Mouse (Mus musculus) hindbrain, embryonic 15.5 days (tissue): ENCODE measurements at regions not wholly inside any gene's neighbourhood (a gene's known extent, or its start where the extent isn't known, plus 50 kb on each side); places are given as distances from the start of the nearest gene placed in this dataset.

ENCODE experiments used
- ATAC-seq: fragments of 200-750 bp; cut with Nextera tagmentation; 2 replicates; pipeline ENCODE4 v1.8.0; 2017; ENCODE audit warnings: low read depth, moderate number of reproducible peaks, moderate TSS enrichment; ENCODE audit not compliant: low FRiP score
- H3K27ac ChIP-seq: fragments of 300-500 bp; sonication (generic); replicated peaks from 2 replicates; pipeline ENCODE4 v1.5.1; 2015; ENCODE audit warnings: mild to moderate bottlenecking, inconsistent platforms
- H3K27me3 ChIP-seq: fragments of 300-500 bp; sonication (generic); 2 replicates; pipeline ENCODE4 v1.6.1; 2015; ENCODE audit warnings: control low read depth, inconsistent platforms
- H3K36me3 ChIP-seq: fragments of 300-500 bp; sonication (generic); 2 replicates; pipeline ENCODE4 v1.6.1; 2015; ENCODE audit warnings: control low read depth, inconsistent platforms
- H3K4me1 ChIP-seq: fragments of 300-500 bp; sonication (generic); replicated peaks from 2 replicates; pipeline ENCODE4 v1.6.1; 2015; ENCODE audit warnings: control low read depth, inconsistent platforms
- H3K4me2 ChIP-seq: fragments of 300-500 bp; sonication (generic); 2 replicates; pipeline ENCODE4 v1.6.1; 2015; ENCODE audit warnings: moderate library complexity, mild to moderate bottlenecking, inconsistent platforms
- H3K4me3 ChIP-seq: fragments of 300-500 bp; sonication (generic); 2 replicates; pipeline ENCODE4 v1.5.1; 2015; ENCODE audit warnings: mild to moderate bottlenecking, inconsistent platforms
- H3K9ac ChIP-seq: fragments of 300-500 bp; sonication (generic); 2 replicates; pipeline ENCODE4 v1.6.1; 2015; ENCODE audit warnings: inconsistent platforms
- H3K9me3 ChIP-seq: fragments of 300-500 bp; sonication (generic); 2 replicates; pipeline ENCODE4 v1.6.1; 2016; ENCODE audit warnings: control low read depth, inconsistent platforms
- WGBS: fragments of 180-500 bp; shearing (Covaris S2); methylation state at CpG from one replicate; pipeline ENCODE4 v1.1.7; 2015; 5-methylcytosine and 5-hydroxymethylcytosine counted together

GRCm38 (mm10) chr9:84178705-84179104 lies 253.8 kb downstream of the Bckdhb start:
- Histone ChIP-seq H3K27ac (no peak overlapping the region), H3K27me3 (no peaks in the 10 kb centered on the region), H3K9me3 (no peaks in the 10 kb centered on the region), H3K4me1 (no peaks in the 10 kb centered on the region), H3K4me3 (no peak overlapping the region), H3K4me2 (no peak overlapping the region), H3K9ac (no peak overlapping the region), H3K36me3 (no peaks in the 10 kb centered on the region)
- WGBS: 90% methylated on average over 5 of the region's 5 CpGs
- ATAC-seq: no peak

GRCm38 (mm10) chr9:84179238-84179637 lies 254.3 kb downstream of the Bckdhb start:
- H3K4me3 ChIP-seq: no peak overlapping the region
- no peak overlapping the region for H3K9ac ChIP-seq
- no peak overlapping the region for H3K4me2 ChIP-seq
- H3K4me1 ChIP-seq: no peaks in the 10 kb centered on the region
- H3K36me3 ChIP-seq: no peaks in the 10 kb centered on the region
- H3K27me3 ChIP-seq: no peaks in the 10 kb centered on the region
- H3K27ac ChIP-seq: no peak overlapping the region
- no peak for ATAC-seq
- 47% methylated on average over 4 of the region's 4 CpGs for WGBS
- no peaks in the 10 kb centered on the region for H3K9me3 ChIP-seq

GRCm38 (mm10) chr9:84183637-84184374 lies 258.9 kb downstream of the Bckdhb start:
- no peak overlapping the region for H3K4me3 ChIP-seq
- no peaks in the 10 kb centered on the region for H3K4me1 ChIP-seq
- WGBS: 68% methylated on average over 6 of the region's 6 CpGs
- H3K27me3 ChIP-seq: no peaks in the 10 kb centered on the region
- H3K4me2 ChIP-seq: no peak overlapping the region
- no peaks in the 10 kb centered on the region for H3K9me3 ChIP-seq
- no peaks in the 10 kb centered on the region for H3K36me3 ChIP-seq
- H3K27ac ChIP-seq: no peak overlapping the region
- ATAC-seq: no peak
- H3K9ac ChIP-seq: no peak overlapping the region

- Histone ChIP-seq H3K4me2 (no peak overlapping the region), H3K9me3 (no peaks in the 10 kb centered on the region), H3K4me3 (no peak overlapping the region), H3K4me1 (no peaks in the 10 kb centered on the region), H3K27ac (no peak overlapping the region), H3K27me3 (no peaks in the 10 kb centered on the region), H3K9ac (no peak overlapping the region), H3K36me3 (no peaks in the 10 kb centered on the region)
- 77% methylated on average over 3 of the region's 3 CpGs for WGBS
- no peak for ATAC-seq
Measured at GRCm38 (mm10) chr9:84187531-84187930, 262.6 kb downstream of the Bckdhb start.

GRCm38 (mm10) chr9:84193405-84193804 lies 268.5 kb downstream of the Bckdhb start:
- 75% methylated on average over 1 of the region's 1 CpGs for WGBS
- no peak overlapping the region for H3K27ac ChIP-seq
- no peaks in the 10 kb centered on the region for H3K4me1 ChIP-seq
- H3K36me3 ChIP-seq: no peaks in the 10 kb centered on the region
- H3K4me2 ChIP-seq: no peak overlapping the region
- no peak overlapping the region for H3K4me3 ChIP-seq
- no peak overlapping the region for H3K9ac ChIP-seq
- ATAC-seq: no peak
- no peaks in the 10 kb centered on the region for H3K27me3 ChIP-seq
- no peaks in the 10 kb centered on the region for H3K9me3 ChIP-seq

GRCm38 (mm10) chr9:84194716-84195115 lies 269.8 kb downstream of the Bckdhb start:
- peak; percentile 61 for ATAC-seq
- WGBS: 81% methylated on average over 4 of the region's 4 CpGs
- no peaks in the 10 kb centered on the region for H3K4me1 ChIP-seq
- no peak overlapping the region for H3K4me3 ChIP-seq
- H3K27ac ChIP-seq: no peak overlapping the region
- no peaks in the 10 kb centered on the region for H3K36me3 ChIP-seq
- no peak overlapping the region for H3K9ac ChIP-seq
- H3K27me3 ChIP-seq: no peaks in the 10 kb centered on the region
- H3K4me2 ChIP-seq: no peak overlapping the region
- no peaks in the 10 kb centered on the region for H3K9me3 ChIP-seq

- H3K27me3 ChIP-seq: no peaks in the 10 kb centered on the region
- no peak for ATAC-seq
- 59% methylated on average over 4 of the region's 4 CpGs for WGBS
Measured at GRCm38 (mm10) chr9:84195338-84195737, 270.4 kb downstream of the Bckdhb start.

GRCm38 (mm10) chr9:84200208-84200607 lies 275.3 kb downstream of the Bckdhb start:
- 0 out of 2 replicates have a peak, but pooled peaks cover 3% of the 10 kb centered on the region for H3K4me1 ChIP-seq
- H3K9me3 ChIP-seq: no peaks in the 10 kb centered on the region
- H3K9ac ChIP-seq: no peak overlapping the region
- H3K27me3 ChIP-seq: no peaks in the 10 kb centered on the region
- no peak overlapping the region for H3K4me3 ChIP-seq
- no peak overlapping the region for H3K4me2 ChIP-seq
- WGBS: 94% methylated on average over 3 of the region's 3 CpGs
- no peaks in the 10 kb centered on the region for H3K36me3 ChIP-seq
- no peak overlapping the region for H3K27ac ChIP-seq
- ATAC-seq: no peak

More at GRCm38 (mm10) chr9:84195338-84195737, 270.4 kb downstream of the Bckdhb start:
- Histone ChIP-seq H3K27ac (no peak overlapping the region), H3K9me3 (no peaks in the 10 kb centered on the region), H3K4me3 (no peak overlapping the region), H3K36me3 (no peaks in the 10 kb centered on the region), H3K9ac (no peak overlapping the region), H3K4me1 (no peaks in the 10 kb centered on the region), H3K4me2 (no peak overlapping the region)

GRCm38 (mm10) chr9:84204056-84204455 lies 279.1 kb downstream of the Bckdhb start:
- Histone ChIP-seq H3K27me3 (no peaks in the 10 kb centered on the region), H3K27ac (no peak overlapping the region), H3K4me3 (no peak overlapping the region), H3K4me1 (0 out of 2 replicates have a peak, but pooled peaks cover 3% of the 10 kb centered on the region), H3K4me2 (no peak overlapping the region), H3K9me3 (no peaks in the 10 kb centered on the region), H3K36me3 (no peaks in the 10 kb centered on the region), H3K9ac (no peak overlapping the region)
- no peak for ATAC-seq
- WGBS: 67% methylated on average over 3 of the region's 3 CpGs

- WGBS: 85% methylated on average over 4 of the region's 4 CpGs
- no peak overlapping the region for H3K4me2 ChIP-seq
- no peaks in the 10 kb centered on the region for H3K36me3 ChIP-seq
- H3K4me1 ChIP-seq: no peaks in the 10 kb centered on the region
- no peaks in the 10 kb centered on the region for H3K9me3 ChIP-seq
- no peaks in the 10 kb centered on the region for H3K27me3 ChIP-seq
- ATAC-seq: no peak
- H3K9ac ChIP-seq: no peak overlapping the region
- H3K4me3 ChIP-seq: no peak overlapping the region
- H3K27ac ChIP-seq: no peak overlapping the region
Measured at GRCm38 (mm10) chr9:84240491-84240975, 315.6 kb downstream of the Bckdhb start.

GRCm38 (mm10) chr9:84249765-84250164 lies 324.8 kb downstream of the Bckdhb start:
- H3K36me3 ChIP-seq: no peaks in the 10 kb centered on the region
- no peaks in the 10 kb centered on the region for H3K9me3 ChIP-seq
- no peak overlapping the region for H3K4me3 ChIP-seq
- H3K4me1 ChIP-seq: peaks cover 3% of the 10 kb centered on the region; the same call in 1 of the 2 replicates
- no peak overlapping the region for H3K27ac ChIP-seq
- H3K27me3 ChIP-seq: no peaks in the 10 kb centered on the region
- no peak for ATAC-seq
- H3K4me2 ChIP-seq: no peak overlapping the region
- 91% methylated on average over 1 of the region's 1 CpGs for WGBS
- no peak overlapping the region for H3K9ac ChIP-seq

GRCm38 (mm10) chr9:84253022-84253991 lies 328.4 kb downstream of the Bckdhb start:
- 21% methylated on average over 7 of the region's 7 CpGs for WGBS
- no peaks in the 10 kb centered on the region for H3K9me3 ChIP-seq
- no peak overlapping the region for H3K9ac ChIP-seq
- H3K27ac ChIP-seq: no peak overlapping the region
- H3K4me1 ChIP-seq: peaks cover 3% of the 10 kb centered on the region; the same call in 1 of the 2 replicates
- H3K4me3 ChIP-seq: no peak overlapping the region
- no peak overlapping the region for H3K4me2 ChIP-seq
- no peaks in the 10 kb centered on the region for H3K36me3 ChIP-seq
- peak; percentile 79 for ATAC-seq
- H3K27me3 ChIP-seq: no peaks in the 10 kb centered on the region
